Mouse (Mus musculus): ENCODE results near the gene Pglyrp1.

- TF ChIP-seq CTCF (IDR thresholded peaks at IDR 0.05; ENCODE audit: low read depth) (no peak), EP300 (optimal IDR thresholded peaks at IDR 0.05) (no peak)
These were observed 52.6 kb downstream of the Pglyrp1 start for GRCm38 (mm10) chr7:18923711-18924191.
